Mouse (Mus musculus): Measurements from ENCODE around the gene Sertad2.

DNA sequence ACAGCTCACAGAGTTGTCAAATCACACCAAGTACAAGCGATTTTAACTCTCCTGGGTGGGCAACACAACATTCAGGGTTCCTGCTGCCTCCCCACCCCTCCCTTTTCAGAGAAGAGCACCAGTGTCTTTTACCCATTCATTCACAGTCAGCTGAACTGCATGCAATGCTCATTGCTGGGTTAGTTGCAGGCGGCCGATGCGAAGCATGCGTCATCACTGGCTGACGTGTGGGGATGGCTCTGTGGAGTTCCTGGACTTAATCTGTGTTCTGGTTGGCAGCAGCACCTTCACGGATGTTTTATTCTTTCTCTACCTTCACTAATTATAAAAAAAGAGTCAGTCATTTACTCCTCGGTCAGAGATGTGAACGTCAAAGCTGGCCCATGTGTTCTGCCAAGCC is 121.8 kb downstream of the Sertad2 start:
- TF ChIP-seq MYC (IDR thresholded peaks at IDR 0.05; ENCODE audit: low read depth, low read length): no peak
- no peak for TF ChIP-seq MAX (IDR thresholded peaks at IDR 0.05; ENCODE audit: low read length)
- TF ChIP-seq MAZ (IDR thresholded peaks at IDR 0.05; ENCODE audit: low read depth, low read length): no peak
